Mouse (Mus musculus): Measurements from ENCODE around the gene Nlrc5.

- TF ChIP-seq USF1 (IDR thresholded peaks at IDR 0.05; ENCODE audit: low read depth, low read length) (no peak), POLR2AphosphoS5 (IDR thresholded peaks at IDR 0.05; ENCODE audit: borderline replicate concordance, low read depth, low read length) (no peak), MXI1 (IDR thresholded peaks at IDR 0.05; ENCODE audit: low read depth, low read length) (no peak), HCFC1 (IDR thresholded peaks at IDR 0.05; ENCODE audit: low read depth, low read length) (no peak), CTCF (IDR thresholded peaks at IDR 0.05 in 2 of 3, conservative IDR thresholded peaks at IDR 0.05 in 1 of 3; ENCODE audit: control insufficient read depth in 1 of 3, insufficient read depth in 1 of 3, low read depth in 2 of 3, low read length in 3 of 3, poor library complexity in 1 of 3, severe bottlenecking in 1 of 3) (peak; percentile 50 to 71 (median 62))
Measured at GRCm38 (mm10) chr8:94485882-94486281, 51.7 kb downstream of the Nlrc5 start.
